Mouse (Mus musculus) kidney, adult 9 months (tissue): ENCODE measurements around the gene Derl3.

Source experiments
- DNase-seq: peaks from one replicate; pipeline ENCODE4 v3.0.0; 2022

Gene Derl3

DNA sequence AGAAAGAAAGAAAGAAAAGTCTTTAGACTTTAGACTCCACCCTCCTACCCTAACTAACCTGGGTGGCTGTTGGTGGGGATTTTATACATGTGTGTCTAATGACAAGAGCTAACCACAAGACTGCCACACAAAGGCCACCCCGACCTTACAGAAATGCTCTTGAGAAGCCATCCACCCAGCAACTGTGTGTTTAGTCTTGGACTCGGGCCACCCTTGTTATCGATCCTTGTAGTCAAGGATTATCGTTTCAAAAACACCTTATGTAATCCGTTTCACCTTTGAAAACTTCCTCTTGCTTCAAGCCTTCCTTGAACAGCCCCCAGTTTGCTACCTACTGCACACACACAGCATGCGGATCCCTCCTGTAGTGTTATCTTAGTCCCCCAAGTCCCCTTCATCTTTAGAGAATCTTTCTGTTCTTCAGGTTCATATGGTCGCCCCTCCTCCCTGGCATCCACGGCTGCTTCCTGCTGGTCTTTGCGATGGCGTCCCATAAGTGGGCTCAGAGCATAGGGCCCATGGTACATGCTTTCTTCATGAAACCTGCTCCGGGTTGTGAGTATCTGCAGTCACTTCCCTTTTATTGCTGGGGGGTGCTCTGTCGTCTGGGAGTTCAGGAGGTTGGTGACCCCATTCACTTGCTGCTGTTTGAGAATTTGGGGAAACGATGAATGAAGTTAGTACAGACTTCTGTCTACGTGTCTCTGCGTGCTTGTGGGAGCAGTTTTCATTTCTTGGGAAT lies 49.7 kb downstream of the Derl3 start, which contains the start of gene Vpreb3:
TSS of gene Vpreb3 (plus strand) at position 322 of the 742 bp plus-strand sequence.
- DNase-seq = no peak

DNA sequence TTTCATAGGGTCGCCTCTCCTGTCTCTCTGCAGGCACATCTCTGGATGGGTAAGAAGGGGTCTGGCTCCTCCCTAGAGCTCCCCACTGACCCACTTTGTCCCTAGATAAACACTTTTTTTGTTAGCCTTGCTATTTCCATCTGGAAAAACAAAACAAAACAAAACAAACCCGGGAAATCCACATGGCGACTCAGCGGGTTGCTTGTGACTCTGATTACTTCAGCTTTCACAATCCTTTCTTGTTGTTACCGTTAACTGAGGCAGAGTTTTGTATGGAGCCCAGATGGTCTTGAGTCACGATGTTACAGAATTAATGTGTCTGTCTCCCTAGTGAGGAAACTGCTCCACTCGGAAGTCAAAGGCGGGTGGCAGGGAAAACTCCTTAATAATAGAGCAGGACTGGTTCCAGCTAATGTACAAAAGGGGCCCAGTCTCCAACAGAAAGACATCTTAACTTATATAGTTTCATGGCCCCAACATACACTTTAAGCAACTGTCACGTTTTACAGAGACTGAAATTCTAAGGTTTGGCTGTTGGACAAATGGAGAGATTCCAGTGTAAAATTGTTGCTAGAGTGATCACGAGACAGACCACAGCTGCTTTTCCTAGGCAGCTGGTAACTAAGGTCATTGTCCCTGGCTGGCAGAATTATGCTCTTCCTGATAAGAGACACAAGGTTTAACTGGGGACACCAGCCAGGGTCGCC lies 51.0 kb downstream of the Derl3 start:
- peak; percentile 47 for DNase-seq

- DNase-seq = no peak
These were observed 52.0 kb downstream of the Derl3 start for GRCm38 (mm10) chr10:75945213-75945612.
